Mouse (Mus musculus) sigmoid colon, adult 10 weeks (tissue): ENCODE results near the gene Pecam1. TPM values are rescaled to one million over a fixed set of nuclear protein-coding genes. Genes with fewer than 3 reads are reported as not detected.

Source experiments
- polyA plus RNA-seq: library from polyadenylated mRNA; stranded (reverse); fragments of 350-450 nt; fragmentation: Illumina TruSeq; extraction: RNeasy Lipid Tissue Mini Kit (QIAGEN cat#74804); gene quantifications from one replicate; pipeline ENCODE4 v1.2.3, GENCODE M21; 2014; ENCODE audit warnings: low read depth, low replicate concordance

Gene Pecam1
- polyA plus RNA-seq, result 13.6 TPM

GRCm38 (mm10) chr11:106750121-106750751 is at the start of gene Pecam1:
Gene Pecam1 (minus strand): TSS chr11:106750628.

GRCm38 (mm10) chr11:106788775-106789459 is 38.5 kb upstream of the Pecam1 start, which contains the start of the genes Ddx5 and Cep95:
Gene Ddx5 (minus strand): TSS chr11:106789185.
Gene Cep95 (plus strand): TSS chr11:106789252.

GRCm38 (mm10) chr11:106779388-106780088 is 29.1 kb upstream of the Pecam1 start, which contains the start of gene Polg2:
Gene Polg2 (minus strand): TSS chr11:106779537.

GRCm38 (mm10) chr11:106751039-106752018 is 901 bp upstream of the Pecam1 start, which contains the start of gene Milr1:
Gene Milr1 (plus strand): TSS chr11:106751226.

GRCm38 (mm10) chr11:106612961-106613637 is 137.3 kb downstream of the Pecam1 start, which contains the start of gene Tex2:
Gene Tex2 (minus strand): TSS chr11:106613423.

Other genes with a start within 250 kb of the Pecam1 start
- 19.0 TPM for gene Tex2, start 137.2 kb downstream of the Pecam1 start, polyA plus RNA-seq
- gene Milr1, start 598 bp upstream of the Pecam1 start, polyA plus RNA-seq, result 4.3 TPM
- 20.0 TPM for gene Polg2, start 28.9 kb upstream of the Pecam1 start, polyA plus RNA-seq
- 2,095 TPM for gene Ddx5, start 38.6 kb upstream of the Pecam1 start, polyA plus RNA-seq
- 40.1 TPM for gene Cep95, start 38.6 kb upstream of the Pecam1 start, polyA plus RNA-seq
- 109 TPM for gene Smurf2, start 170.1 kb upstream of the Pecam1 start, polyA plus RNA-seq
- 179 TPM for gene Kpna2, start 248.9 kb upstream of the Pecam1 start, polyA plus RNA-seq